Mouse (Mus musculus) embryonic fibroblast, embryonic 13.5 days (primary cell): Measurements from ENCODE around the gene Ggta1.

ENCODE experiments used
- CTCF ChIP-seq: IDR thresholded peaks from 2 replicates; pipeline ENCODE4 v1.5.1; 2011; ENCODE audit warnings: mild to moderate bottlenecking, control low read depth, low read length, moderate library complexity, borderline replicate concordance; ENCODE audit not compliant: insufficient read depth
- POLR2A ChIP-seq: IDR thresholded peaks from 2 replicates; pipeline ENCODE4 v1.6.1; 2011; ENCODE audit warnings: low read depth, mild to moderate bottlenecking, control low read depth, low read length, moderate library complexity

DNA sequence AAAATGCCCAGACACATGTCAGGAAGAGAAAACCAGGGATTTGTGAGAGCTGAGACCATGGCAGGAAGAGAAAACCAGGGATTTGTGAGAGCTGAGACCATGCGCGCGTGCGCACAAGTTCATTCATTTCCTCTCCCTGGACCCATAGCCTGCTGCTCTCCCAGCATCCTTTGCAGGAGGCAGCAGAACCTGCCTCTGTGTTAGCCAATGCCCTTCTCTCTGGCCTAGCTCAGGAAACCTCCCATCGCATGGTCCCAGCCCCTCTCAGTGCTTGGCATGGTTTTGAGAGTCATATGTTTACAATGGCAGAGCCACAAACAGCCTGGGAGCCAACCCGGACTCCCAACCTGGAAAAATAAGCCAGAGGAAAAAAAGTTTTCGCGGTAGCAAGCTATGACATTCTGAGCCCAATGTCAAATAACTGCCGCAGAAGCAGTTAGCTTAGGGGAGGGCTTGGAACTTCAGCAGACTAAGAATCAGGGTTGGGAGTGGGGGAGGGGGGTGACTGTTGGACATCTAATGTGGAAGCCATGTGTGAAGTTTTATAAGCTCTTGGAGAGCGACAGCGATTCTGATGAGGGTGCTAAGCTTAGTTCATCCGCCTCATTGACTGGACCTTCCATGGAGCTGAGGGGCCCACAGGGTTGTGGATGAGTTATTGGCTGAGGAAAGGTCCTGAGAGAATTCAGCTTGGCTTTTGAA lies 40.1 kb upstream of the Ggta1 start:
- no peak for TF ChIP-seq CTCF
- no peak for TF ChIP-seq POLR2A
